Mouse (Mus musculus) macrophage (primary cell): ENCODE data around the gene ccdc198. TPM values are rescaled to one million over a fixed set of nuclear protein-coding genes. Genes with fewer than 3 reads are reported as not detected.
"Not testable (repeated sequence)": the region's sequence is repeated elsewhere in the genome, so short reads cannot be mapped to it uniquely, and the experiment has no call there.

Experiments
- H3K27ac ChIP-seq: fragments of 350-480 bp; formaldehyde crosslinking; 2 replicates; pipeline ENCODE4 v1.9.0; 2021
- H3K36me3 ChIP-seq: fragments of 350-480 bp; formaldehyde crosslinking; 2 replicates; pipeline ENCODE4 v1.9.0; 2021; ENCODE audit errors: inconsistent target
- H3K4me3 ChIP-seq: fragments of 350-480 bp; formaldehyde crosslinking; 2 replicates; pipeline ENCODE4 v1.9.0; 2021; ENCODE audit errors: inconsistent target
- H3K79me2 ChIP-seq: fragments of 350-480 bp; formaldehyde crosslinking; 2 replicates; pipeline ENCODE4 v1.9.0; 2021; ENCODE audit errors: inconsistent target
- WGBS: methylation state at CpG from one replicate; pipeline ENCODE4 v1.1.7; 2026; ENCODE audit warnings: inconsistent platforms; ENCODE audit not compliant: missing documents; 5-methylcytosine and 5-hydroxymethylcytosine counted together
- polyA plus RNA-seq: library from polyadenylated mRNA; stranded (reverse); fragments of 250-400 nt; gene quantifications from 3 replicates; pipeline ENCODE4 v1.2.4, GENCODE M21; 2018; ENCODE audit warnings: inconsistent platforms
- total RNA-seq, 78 experiments: library from RNA; depleted of rRNA; stranded (reverse); fragments of 250-400 nt; gene quantifications; 1 replicate in 9 of 78; 2 replicates in 24 of 78; 3 replicates in 43 of 78; 4 replicates in 2 of 78; pipeline ENCODE4 v1.2.4; 2018; ENCODE audit warnings: inconsistent platforms in 56 of 78

ccdc198 gene
- not detected for total RNA-seq (2018; cell fraction: chromatin; rRNA removed)
- total RNA-seq (2018; cell fraction: cytosol; rRNA removed): not detected
- total RNA-seq (2018; cell fraction: nucleus; rRNA removed): not detected
- polyA plus RNA-seq: not detected in 3 replicates

GRCm38 (mm10) chr14:49245126-49245714 is at the start of gene ccdc198:
TSS of gene ccdc198 (minus strand) at chr14:49245474.
- Histone ChIP-seq H3K79me2 (no peaks in the 10 kb centered on the region), H3K36me3 (no peaks in the 10 kb centered on the region), H3K4me3 (no peak within 1 kb of the TSS), H3K27ac (no peak within 1 kb of the TSS)
- WGBS: 44% methylated on average over 5 of the region's 5 CpGs

GRCm38 (mm10) chr14:49293802-49294449 is 48.7 kb upstream of the ccdc198 start:
- 75% methylated on average over 4 of the region's 4 CpGs for WGBS
- Histone ChIP-seq H3K4me3 (no peak overlapping the region), H3K79me2 (no peaks in the 10 kb centered on the region), H3K27ac (no peak overlapping the region), H3K36me3 (no peaks in the 10 kb centered on the region)

GRCm38 (mm10) chr14:49290029-49290745 is 44.9 kb upstream of the ccdc198 start:
- Histone ChIP-seq H3K4me3 (no peak overlapping the region), H3K79me2 (no peaks in the 10 kb centered on the region), H3K27ac (no peak overlapping the region), H3K36me3 (no peaks in the 10 kb centered on the region)
- 98% methylated on average over 3 of the region's 3 CpGs for WGBS

GRCm38 (mm10) chr14:49283784-49284655 is 38.7 kb upstream of the ccdc198 start:
- H3K27ac ChIP-seq: no peak overlapping the region
- H3K36me3 ChIP-seq: no peaks in the 10 kb centered on the region
- H3K79me2 ChIP-seq: no peaks in the 10 kb centered on the region
- H3K4me3 ChIP-seq: no peak overlapping the region
- 86% methylated on average over 7 of the region's 7 CpGs for WGBS

- 70% methylated on average over 6 of the region's 6 CpGs for WGBS
- H3K36me3 ChIP-seq: no peaks in the 10 kb centered on the region
- H3K27ac ChIP-seq: no peak overlapping the region
- no peaks in the 10 kb centered on the region for H3K79me2 ChIP-seq
- H3K4me3 ChIP-seq: no peak overlapping the region
Observed at GRCm38 (mm10) chr14:49278880-49279279, 33.6 kb upstream of the ccdc198 start.

- not testable (repeated sequence) for H3K36me3 ChIP-seq, H3K79me2 ChIP-seq, H3K27ac ChIP-seq, H3K4me3 ChIP-seq
- 89% methylated on average over 8 of the region's 9 CpGs for WGBS
Observed at GRCm38 (mm10) chr14:49278479-49278878, 33.2 kb upstream of the ccdc198 start.

GRCm38 (mm10) chr14:49277642-49278041 is 32.4 kb upstream of the ccdc198 start:
- Histone ChIP-seq H3K79me2 (no peaks in the 10 kb centered on the region), H3K4me3 (no peak overlapping the region), H3K27ac (no peak overlapping the region), H3K36me3 (no peaks in the 10 kb centered on the region)
- 91% methylated on average over 3 of the region's 3 CpGs for WGBS

GRCm38 (mm10) chr14:49275376-49275775 is 30.1 kb upstream of the ccdc198 start:
- 48% methylated on average over 2 of the region's 2 CpGs for WGBS
- no peaks in the 10 kb centered on the region for H3K36me3 ChIP-seq
- H3K27ac ChIP-seq: no peak overlapping the region
- H3K4me3 ChIP-seq: no peak overlapping the region
- no peaks in the 10 kb centered on the region for H3K79me2 ChIP-seq

- H3K79me2 ChIP-seq: no peaks in the 10 kb centered on the region
- WGBS: 74% methylated on average over 5 of the region's 5 CpGs
- H3K27ac ChIP-seq: no peak overlapping the region
- H3K36me3 ChIP-seq: no peaks in the 10 kb centered on the region
- H3K4me3 ChIP-seq: no peak overlapping the region
Observed at GRCm38 (mm10) chr14:49265286-49266002, 20.2 kb upstream of the ccdc198 start.

- Histone ChIP-seq H3K27ac (no peak overlapping the region), H3K4me3 (no peak overlapping the region), H3K36me3 (no peaks in the 10 kb centered on the region), H3K79me2 (no peaks in the 10 kb centered on the region)
- 56% methylated on average over 1 of the region's 1 CpGs for WGBS
Observed at GRCm38 (mm10) chr14:49241522-49241921, 3.8 kb downstream of the ccdc198 start.

- no peak overlapping the region for H3K27ac ChIP-seq
- WGBS: 21% methylated on average over 11 of the region's 11 CpGs
- no peaks in the 10 kb centered on the region for H3K79me2 ChIP-seq
- H3K4me3 ChIP-seq: no peak overlapping the region
- H3K36me3 ChIP-seq: no peaks in the 10 kb centered on the region
Observed at GRCm38 (mm10) chr14:49238206-49238605, 7.1 kb downstream of the ccdc198 start.

GRCm38 (mm10) chr14:49234788-49235515 is 10.3 kb downstream of the ccdc198 start:
- Histone ChIP-seq H3K4me3 (no peak overlapping the region), H3K36me3 (no peaks in the 10 kb centered on the region), H3K79me2 (no peaks in the 10 kb centered on the region), H3K27ac (no peak overlapping the region)
- WGBS: 55% methylated on average over 9 of the region's 9 CpGs

- H3K27ac ChIP-seq: no peak overlapping the region
- 93% methylated on average over 3 of the region's 3 CpGs for WGBS
- H3K4me3 ChIP-seq: no peak overlapping the region
- H3K36me3 ChIP-seq: no peaks in the 10 kb centered on the region
- H3K79me2 ChIP-seq: no peaks in the 10 kb centered on the region
Observed at GRCm38 (mm10) chr14:49231845-49232244, 13.4 kb downstream of the ccdc198 start.
